Mouse (Mus musculus) kidney, postnatal 36 days (tissue): ENCODE data around the gene Spata25.

ENCODE experiments used
- DNase-seq, 2 experiments: peaks; one replicate each; pipeline ENCODE4 v3.0.0; 2021 to 2022; ENCODE audit warnings: mixed read lengths in 2 of 2

The Spata25 gene

GRCm38 (mm10) chr2:164850061-164850460 is 21.7 kb upstream of the Spata25 start:
- no peak for DNase-seq

- peak in 1 of 2 experiments; percentile 53 for DNase-seq
Observed at GRCm38 (mm10) chr2:164845782-164846181, 17.4 kb upstream of the Spata25 start.

- no peak for DNase-seq
Observed at GRCm38 (mm10) chr2:164835164-164835563, 6.8 kb upstream of the Spata25 start.

GRCm38 (mm10) chr2:164834531-164834930 is 6.2 kb upstream of the Spata25 start:
- peak; percentile 51 to 56 for DNase-seq

- DNase-seq, result peak; percentile 96 to 97
Observed at GRCm38 (mm10) chr2:164833314-164833959, 5.1 kb upstream of the Spata25 start, which contains the start of gene Neurl2. TSS of gene Neurl2 (minus strand) at chr2:164833456.

- peak; percentile 76 to 87 for DNase-seq
Observed at GRCm38 (mm10) chr2:164832748-164833301, 4.5 kb upstream of the Spata25 start, which contains the start of gene Ctsa. TSS of gene Ctsa (plus strand) at chr2:164832873.

GRCm38 (mm10) chr2:164832032-164832747 is 3.9 kb upstream of the Spata25 start:
- no peak for DNase-seq

- DNase-seq, result peak in 1 of 2 experiments; percentile 48
Observed at GRCm38 (mm10) chr2:164831029-164831428, 2.7 kb upstream of the Spata25 start.

- no peak for DNase-seq
Observed at GRCm38 (mm10) chr2:164829090-164829489, 753 bp upstream of the Spata25 start.

GRCm38 (mm10) chr2:164827146-164827850 is 1.0 kb downstream of the Spata25 start:
- no peak for DNase-seq

GRCm38 (mm10) chr2:164825521-164825920 is 2.8 kb downstream of the Spata25 start:
- no peak for DNase-seq

- DNase-seq, result no peak
Observed at GRCm38 (mm10) chr2:164823969-164824368, 4.4 kb downstream of the Spata25 start.

- DNase-seq, result peak in 1 of 2 experiments; percentile 34
Observed at GRCm38 (mm10) chr2:164823181-164823585, 5.2 kb downstream of the Spata25 start.

GRCm38 (mm10) chr2:164822636-164823165 is 5.6 kb downstream of the Spata25 start, which contains the start of gene Zswim1:
TSS of gene Zswim1 (plus strand) at chr2:164822686.
- peak; percentile 100 for DNase-seq

GRCm38 (mm10) chr2:164821060-164821459 is 7.3 kb downstream of the Spata25 start:
- no peak for DNase-seq

GRCm38 (mm10) chr2:164817703-164818102 is 10.6 kb downstream of the Spata25 start:
- no peak for DNase-seq

GRCm38 (mm10) chr2:164817206-164817605 is 11.1 kb downstream of the Spata25 start:
- DNase-seq, result no peak

GRCm38 (mm10) chr2:164815821-164816220 is 12.5 kb downstream of the Spata25 start:
- DNase-seq, result no peak

GRCm38 (mm10) chr2:164815348-164815747 is 13.0 kb downstream of the Spata25 start:
- no peak for DNase-seq

- peak in 1 of 2 experiments; percentile 32 for DNase-seq
Observed at GRCm38 (mm10) chr2:164813557-164813956, 14.8 kb downstream of the Spata25 start.

- DNase-seq, result peak; percentile 48 to 55
Observed at GRCm38 (mm10) chr2:164806614-164807013, 21.7 kb downstream of the Spata25 start.

- no peak for DNase-seq
Observed at GRCm38 (mm10) chr2:164805332-164805718, 23.0 kb downstream of the Spata25 start.
